Mouse (Mus musculus) G1E (cell line): ENCODE measurements around the gene Kiss1. TPM values are rescaled to one million over a fixed set of nuclear protein-coding genes. Genes with fewer than 3 reads are reported as not detected.
"Not testable (repeated sequence)": the region's sequence is repeated elsewhere in the genome, so short reads cannot be mapped to it uniquely, and the experiment has no call there.

ENCODE experiments used
- ATAC-seq: 2 replicates; pipeline ENCODE4 v1.8.0; 2016; ENCODE audit warnings: mild to moderate bottlenecking; ENCODE audit not compliant: insufficient number of reproducible peaks, poor library complexity, low FRiP score, severe bottlenecking; ENCODE audit errors: extremely low read depth
- DNase-seq: peaks from one replicate; pipeline ENCODE4 v3.0.0; 2012; ENCODE audit warnings: low spot score
- H3K27me3 ChIP-seq: 2 replicates; pipeline ENCODE4 v1.6.1; 2012; ENCODE audit warnings: mild to moderate bottlenecking, low read length, inconsistent platforms; ENCODE audit not compliant: insufficient read depth
- H3K36me3 ChIP-seq: replicated peaks from 2 replicates; pipeline ENCODE3; 2012; ENCODE audit warnings: mild to moderate bottlenecking, inconsistent platforms
- H3K4me1 ChIP-seq: 2 replicates; pipeline ENCODE4 v1.6.1; 2012; ENCODE audit warnings: low read depth, low read length, inconsistent platforms, mixed read lengths; ENCODE audit not compliant: insufficient read depth
- H3K4me3 ChIP-seq: 2 replicates; pipeline ENCODE4 v1.5.1; 2012; ENCODE audit warnings: low read depth, mild to moderate bottlenecking, inconsistent platforms, low read length, moderate library complexity, mixed read lengths
- H3K9me3 ChIP-seq: replicated peaks from 2 replicates; pipeline ENCODE4 v1.6.1; 2012; ENCODE audit warnings: inconsistent platforms
- CTCF ChIP-seq: IDR thresholded peaks from 2 replicates; pipeline ENCODE4 v1.5.1; 2012; ENCODE audit warnings: low read depth, low read length, inconsistent platforms, mixed read lengths
- GATA1 ChIP-seq: IDR thresholded peaks from 2 replicates; pipeline ENCODE4 v1.6.1; 2012; ENCODE audit warnings: borderline replicate concordance, low read length, inconsistent platforms, mixed read lengths
- GATA2 ChIP-seq: IDR thresholded peaks from 2 replicates; pipeline ENCODE4 v1.6.1; 2012; ENCODE audit warnings: low read depth, low read length, inconsistent platforms, borderline replicate concordance
- POLR2AphosphoS5 ChIP-seq: IDR thresholded peaks from 2 replicates; pipeline ENCODE4 v1.6.1; 2012; ENCODE audit warnings: low read depth, low read length, inconsistent platforms; ENCODE audit not compliant: insufficient replicate concordance
- TAL1 ChIP-seq: conservative IDR thresholded peaks from 2 replicates; pipeline ENCODE4 v1.6.1; 2012; ENCODE audit warnings: low read depth, low read length, inconsistent platforms, mixed read lengths
- polyA plus RNA-seq: library from polyadenylated mRNA; stranded (reverse); fragments of >175 nt; gene quantifications from 2 replicates; pipeline ENCODE4 v1.2.3, GENCODE M21; 2012
- total RNA-seq, 2 experiments: library from RNA; stranded (forward) in 1 of 2; stranded (reverse) in 1 of 2; fragments of 200-1000 nt in 1 of 2; fragments of >200 nt in 1 of 2; fragmentation: Nextera tagmentation in 1 of 2; gene quantifications; 2 replicates each; pipeline ENCODE4 v1.2.3; 2014 to 2017

Gene Kiss1
- total and polyA plus RNA-seq, 3 experiments = not detected

DNA sequence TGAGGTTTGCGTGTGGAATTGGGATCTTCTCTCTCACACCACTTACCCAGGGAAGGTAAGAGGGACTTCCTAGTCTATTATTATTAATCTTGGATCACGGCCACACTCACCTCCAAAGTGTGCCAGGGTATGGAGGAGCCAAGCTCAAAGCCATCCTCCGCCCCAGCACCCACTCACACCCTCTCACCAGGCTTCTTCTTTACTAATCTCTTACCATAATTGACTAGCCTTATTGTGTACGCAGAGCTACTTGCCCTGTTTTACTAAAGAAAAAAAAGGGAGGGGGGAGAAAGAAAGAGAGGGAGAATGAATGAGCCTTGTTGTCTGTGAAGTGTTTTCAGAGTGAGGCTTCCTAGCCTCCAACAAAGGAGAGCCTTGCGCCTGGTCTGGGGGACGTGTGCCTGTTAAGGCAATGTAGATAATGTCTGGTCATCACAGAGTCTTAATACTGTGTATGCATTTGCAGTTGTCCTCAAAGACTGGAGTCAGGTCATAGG is 6.7 kb downstream of the Kiss1 start:
- Histone ChIP-seq H3K4me3 (no peak overlapping the region), H3K4me1 (no peaks in the 10 kb centered on the region), H3K36me3 (no peaks in the 10 kb centered on the region), H3K27me3 (peaks cover 7% of the 10 kb centered on the region), H3K9me3 (no peaks in the 10 kb centered on the region)
- DNase-seq (no peak), ATAC-seq (no peak)
- no peak for TF ChIP-seq TAL1
- no peak for TF ChIP-seq GATA2
- no peak for TF ChIP-seq POLR2AphosphoS5
- no peak for TF ChIP-seq CTCF
- no peak for TF ChIP-seq GATA1

DNA sequence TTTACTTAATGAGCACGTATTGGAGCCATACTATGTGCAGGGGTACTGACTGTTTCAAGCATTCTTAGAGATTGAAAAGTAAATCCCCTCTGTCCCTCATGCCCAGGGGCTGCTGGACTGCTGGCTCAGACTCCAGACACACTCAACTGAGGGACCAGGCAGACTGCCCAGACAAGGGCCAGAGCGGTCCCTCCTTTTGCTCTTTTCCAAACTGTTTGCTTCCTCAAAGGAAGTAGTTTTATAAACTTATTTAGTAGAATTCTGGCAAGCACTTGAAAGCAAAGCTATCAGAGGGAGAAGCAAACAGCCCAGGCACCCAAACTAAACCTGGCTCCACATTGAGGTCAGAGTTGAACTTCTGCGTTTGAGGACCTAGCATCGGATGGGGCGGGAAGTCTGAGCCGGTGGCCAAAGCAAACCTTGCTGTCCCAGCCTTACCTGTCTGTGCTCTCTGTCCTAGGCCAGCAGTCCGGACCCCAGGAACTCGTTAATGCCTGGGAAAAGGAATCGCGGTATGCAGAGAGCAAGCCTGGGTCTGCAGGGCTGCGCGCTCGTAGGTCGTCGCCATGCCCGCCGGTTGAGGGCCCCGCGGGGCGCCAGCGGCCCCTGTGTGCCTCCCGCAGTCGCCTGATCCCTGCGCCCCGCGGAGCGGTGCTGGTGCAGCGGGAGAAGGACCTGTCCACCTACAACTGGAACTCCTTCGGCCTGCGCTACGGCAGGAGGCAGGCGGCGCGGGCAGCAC is 7.4 kb downstream of the Kiss1 start:
- no peak overlapping the region for H3K4me3 ChIP-seq
- DNase-seq (no peak), ATAC-seq (no peak)
- no peaks in the 10 kb centered on the region for H3K4me1 ChIP-seq
- no peaks in the 10 kb centered on the region for H3K36me3 ChIP-seq
- peaks cover 8% of the 10 kb centered on the region for H3K27me3 ChIP-seq
- no peak for TF ChIP-seq TAL1
- no peak for TF ChIP-seq GATA2
- no peak for TF ChIP-seq GATA1
- no peak for TF ChIP-seq POLR2AphosphoS5
- no peak for TF ChIP-seq CTCF
- no peaks in the 10 kb centered on the region for H3K9me3 ChIP-seq

GRCm38 (mm10) chr1:133329638-133329964 is 7.9 kb downstream of the Kiss1 start:
- DNase-seq (no peak), ATAC-seq (no peak)
- no peak for TF ChIP-seq POLR2AphosphoS5
- Histone ChIP-seq H3K4me1 (no peaks in the 10 kb centered on the region), H3K36me3 (no peaks in the 10 kb centered on the region), H3K4me3 (no peak overlapping the region), H3K9me3 (no peaks in the 10 kb centered on the region), H3K27me3 (peaks cover 8% of the 10 kb centered on the region)

DNA sequence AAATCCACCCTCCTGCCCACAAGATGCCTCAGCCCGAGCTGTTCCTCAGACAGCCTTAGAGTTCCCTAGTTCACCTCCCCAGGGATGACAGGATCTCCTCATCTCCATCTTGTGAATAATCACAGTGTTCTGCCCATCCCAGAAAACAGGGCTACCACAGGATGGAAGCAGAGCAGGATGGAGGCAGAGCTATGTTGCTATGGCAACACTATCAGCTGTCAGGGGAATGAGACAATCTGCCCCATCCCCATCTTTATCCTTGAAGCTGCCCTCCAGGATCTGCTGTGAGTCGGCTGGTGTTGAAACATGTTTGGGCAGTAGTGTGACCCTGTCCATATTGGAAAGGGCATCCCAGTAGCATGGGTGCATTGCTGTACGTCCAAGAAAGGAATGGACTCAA is 9.5 kb downstream of the Kiss1 start:
- Histone ChIP-seq H3K4me1 (no peaks in the 10 kb centered on the region), H3K4me3 (no peak overlapping the region), H3K36me3 (no peaks in the 10 kb centered on the region), H3K27me3 (peaks cover 8% of the 10 kb centered on the region), H3K9me3 (no peaks in the 10 kb centered on the region)
- DNase-seq (no peak), ATAC-seq (no peak)
- TF ChIP-seq TAL1 (no peak), POLR2AphosphoS5 (no peak), GATA1 (no peak), CTCF (no peak), GATA2 (no peak)

DNA sequence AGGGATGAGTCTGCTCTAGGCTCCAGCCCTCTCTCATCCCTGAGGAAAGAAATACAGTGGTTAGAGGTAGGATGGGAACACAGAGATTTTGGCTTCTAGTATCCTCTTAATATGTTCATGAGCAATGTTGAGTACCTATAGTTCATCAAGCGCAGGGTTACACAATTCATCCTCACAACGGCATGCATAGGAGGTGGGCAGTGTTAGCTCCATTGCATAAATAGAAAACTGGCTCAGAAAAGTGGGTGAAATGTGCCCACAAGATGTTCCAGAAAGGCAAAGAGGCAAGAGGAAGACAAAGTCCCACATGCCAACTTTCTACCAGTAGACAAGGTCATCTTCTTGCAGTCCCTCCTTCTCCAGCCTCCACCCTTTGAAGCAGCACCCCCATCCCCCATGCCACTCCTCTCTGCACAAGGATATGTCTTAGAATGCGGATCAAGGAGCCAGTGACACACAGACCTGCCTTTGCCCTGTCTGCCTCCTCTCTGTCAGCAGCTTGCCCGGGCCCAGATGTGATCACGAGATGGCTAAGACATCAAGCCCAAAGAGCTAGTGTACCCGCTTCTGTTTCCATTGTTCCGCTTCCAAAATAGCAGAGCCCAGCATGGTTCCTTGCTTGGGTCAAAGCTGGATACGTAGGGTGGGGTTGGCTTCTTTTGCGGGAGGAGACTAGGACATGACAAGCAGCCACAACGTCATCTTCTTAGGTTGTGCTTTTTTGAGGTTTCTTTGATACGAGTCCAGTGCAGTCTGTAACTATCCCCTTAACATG is 11.2 kb downstream of the Kiss1 start:
- TF ChIP-seq GATA2 = no peak
- TF ChIP-seq GATA1 = no peak
- no peak for TF ChIP-seq TAL1
- no peak for TF ChIP-seq POLR2AphosphoS5
- TF ChIP-seq CTCF = no peak
- Histone ChIP-seq H3K36me3 (no peaks in the 10 kb centered on the region), H3K4me3 (no peak overlapping the region), H3K9me3 (no peaks in the 10 kb centered on the region), H3K27me3 (peaks cover 8% of the 10 kb centered on the region), H3K4me1 (no peaks in the 10 kb centered on the region)
- DNase-seq (no peak), ATAC-seq (no peak)

GRCm38 (mm10) chr1:133333937-133334336 is 12.3 kb downstream of the Kiss1 start:
- no peak overlapping the region for H3K4me3 ChIP-seq
- no peaks in the 10 kb centered on the region for H3K36me3 ChIP-seq
- DNase-seq (no peak), ATAC-seq (no peak)
- H3K4me1 ChIP-seq = no peaks in the 10 kb centered on the region
- H3K27me3 ChIP-seq = peaks cover 8% of the 10 kb centered on the region
- TF ChIP-seq TAL1 (no peak), GATA2 (no peak), CTCF (no peak), POLR2AphosphoS5 (no peak), GATA1 (no peak)
- no peaks in the 10 kb centered on the region for H3K9me3 ChIP-seq

- not testable (repeated sequence) for ATAC-seq, DNase-seq, H3K36me3 ChIP-seq, H3K27me3 ChIP-seq, H3K9me3 ChIP-seq, H3K4me1 ChIP-seq, H3K4me3 ChIP-seq
These were observed 18.7 kb downstream of the Kiss1 start for GRCm38 (mm10) chr1:133340403-133340802.
